Mouse (Mus musculus): ENCODE results near the gene Gm44965.

The Gm44965 gene

DNA sequence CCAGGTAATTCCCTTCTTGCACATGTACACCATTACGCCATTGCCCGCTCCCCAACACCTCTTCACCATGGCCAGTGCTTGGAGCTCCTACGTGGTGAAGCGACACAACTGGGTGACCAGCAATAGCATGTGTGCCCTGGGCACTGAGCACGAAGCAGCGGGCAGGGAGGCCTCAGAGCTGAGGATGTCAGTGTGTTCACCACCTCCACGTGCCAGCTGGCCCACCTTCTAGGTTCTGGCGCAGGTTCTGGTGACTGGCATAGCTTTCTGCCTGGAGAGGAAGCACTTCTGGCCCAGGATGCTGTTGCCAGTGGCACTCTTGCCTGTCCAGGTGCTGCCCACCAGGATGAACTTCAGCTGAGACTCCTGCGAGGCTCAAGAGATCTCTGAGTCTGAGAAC lies 71.7 kb downstream of the Gm44965 start:
- no peak for DNase-seq (ENCODE audit: extremely low read depth, low read depth)

DNA sequence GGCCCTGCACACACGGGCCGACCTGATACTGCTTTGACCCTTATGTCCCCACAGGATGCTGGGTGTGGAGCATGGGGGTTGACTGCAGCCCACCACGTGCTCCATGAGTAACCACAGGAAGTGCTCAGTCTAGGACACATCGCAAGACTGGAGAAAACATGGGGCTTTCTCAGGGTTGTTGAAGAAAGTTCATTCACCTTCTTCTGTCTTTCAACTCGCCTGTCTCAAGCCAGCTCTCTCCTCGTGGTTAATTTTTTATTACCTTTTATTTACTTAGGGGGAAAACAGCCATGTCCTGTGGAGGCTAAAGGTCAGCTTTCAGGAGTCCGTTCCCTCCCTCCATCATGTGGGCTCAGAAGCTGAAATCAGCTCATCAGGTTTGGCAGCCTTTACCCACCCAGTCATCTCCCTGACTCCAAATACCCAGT lies 72.4 kb downstream of the Gm44965 start:
- no peak for DNase-seq (ENCODE audit: extremely low read depth, low read depth)

DNA sequence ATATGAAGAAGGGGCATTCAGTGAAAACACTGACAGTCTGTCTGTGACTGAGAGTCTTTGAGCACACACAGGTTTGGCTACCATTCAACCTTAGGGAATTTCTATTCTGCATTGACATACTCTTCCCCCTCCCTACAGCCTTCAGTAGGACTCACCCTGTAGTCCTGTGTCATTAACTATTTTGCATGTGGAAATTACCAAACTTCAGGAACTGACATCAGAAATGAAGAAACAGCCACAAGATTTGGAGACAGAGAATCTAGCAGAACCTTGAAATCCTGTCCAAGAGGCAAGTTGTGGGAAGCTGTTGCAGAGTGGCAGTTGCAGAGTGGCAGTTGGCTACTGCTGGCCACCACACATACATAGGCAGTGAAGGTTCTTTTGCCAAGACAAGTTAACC lies 74.3 kb downstream of the Gm44965 start:
- DNase-seq (ENCODE audit: extremely low read depth, low read depth) = no peak

Data from MEL-GATA-1-ER (cell line).